Mouse (Mus musculus): ENCODE results near the gene Ttc12. TPM values are rescaled to one million over a fixed set of nuclear protein-coding genes. Genes with fewer than 3 reads are reported as not detected.

Gene Ttc12
- polyA plus RNA-seq, 1 experiment from 2014 or later, result 2.6 TPM

DNA sequence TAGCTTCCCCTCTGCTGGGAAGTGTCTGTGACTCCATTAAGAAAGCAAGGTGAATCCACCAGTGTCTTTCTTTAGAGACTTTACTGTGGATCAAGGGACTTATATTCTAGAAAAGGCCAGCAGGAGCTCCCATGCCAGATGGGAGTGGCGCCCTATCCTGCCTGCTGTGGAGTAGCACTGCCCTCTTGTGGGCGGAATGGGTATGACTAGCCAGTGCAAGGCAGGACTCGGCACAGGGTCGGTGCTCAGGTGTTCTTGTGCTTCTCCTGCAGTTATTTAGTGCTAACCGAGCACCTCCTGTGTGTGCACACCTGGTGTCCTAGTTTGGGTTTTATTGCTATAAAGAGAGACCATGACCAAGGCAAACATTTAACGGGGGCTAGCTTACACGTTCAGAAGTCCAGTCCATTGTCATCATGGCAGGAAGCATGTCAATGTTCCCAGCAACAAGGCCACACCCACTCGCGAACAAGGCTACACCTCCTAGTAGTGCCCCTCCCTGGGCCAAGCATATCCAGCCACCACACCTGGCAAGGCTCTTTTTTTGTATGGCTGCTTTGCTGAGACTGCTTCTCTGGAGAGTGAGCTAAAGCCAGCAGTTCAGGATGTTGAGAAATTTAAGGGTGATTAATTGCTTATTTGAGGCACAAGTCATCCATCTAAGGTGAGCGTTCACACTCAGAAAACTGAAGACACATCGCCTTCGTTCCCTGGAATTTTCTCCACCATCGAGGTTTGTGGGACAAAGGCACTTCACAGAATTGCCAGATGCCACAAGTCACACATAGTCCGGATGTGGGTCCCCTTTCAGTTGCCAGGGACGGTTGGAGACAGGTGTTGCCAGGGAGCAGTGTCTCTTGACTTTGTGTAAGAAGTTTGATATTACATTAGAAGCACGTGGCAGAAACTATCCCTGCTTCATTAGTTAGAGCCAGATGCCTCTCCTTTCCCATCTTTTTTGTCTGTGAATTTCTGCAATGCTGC, 3.2 kb upstream of the Ttc12 start:
- peak; percentile 24; the same call in 1 of the 2 replicates for ATAC-seq (ENCODE audit: borderline replicate concordance, extremely low read depth, low FRiP score, low TSS enrichment)
- WGBS, result 23% methylated on average over 16 of the region's 16 CpGs
- H3K27me3 ChIP-seq, result no peaks in the 10 kb centered on the region; the same call in 1 of the 2 replicates
- no peaks in the 10 kb centered on the region for H3K36me3 ChIP-seq
- no peak overlapping the region for H3K27ac ChIP-seq
- H3K9me3 ChIP-seq, result no peaks in the 10 kb centered on the region
- H3K4me3 ChIP-seq, result no peak overlapping the region
- peak overlapping the region; percentile 44; the same call in 1 of the 2 replicates for H3K4me2 ChIP-seq
- H3K4me1 ChIP-seq, result peaks cover 9% of the 10 kb centered on the region
- no peak overlapping the region for H3K9ac ChIP-seq

DNA sequence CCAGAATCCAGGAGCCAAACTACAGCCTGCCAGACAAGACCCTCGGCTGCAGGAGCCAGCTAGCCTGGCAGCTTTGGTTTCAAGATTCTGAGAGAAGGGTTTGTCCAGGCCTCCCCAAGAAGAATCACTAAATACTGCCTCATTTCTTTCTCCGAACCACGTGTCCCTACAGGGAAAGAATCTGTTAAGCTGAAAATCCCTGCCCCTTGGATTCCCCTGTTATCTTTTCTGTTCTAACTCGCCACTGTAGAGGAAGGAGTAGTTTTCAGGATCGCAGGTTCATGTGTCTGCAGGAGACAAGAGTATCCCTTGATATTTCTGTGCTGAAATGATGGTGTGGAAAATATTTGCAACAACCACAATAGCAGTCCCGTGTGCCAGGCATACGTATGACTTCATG, 2.2 kb upstream of the Ttc12 start:
- H3K27me3 ChIP-seq, result no peaks in the 10 kb centered on the region; the same call in 1 of the 2 replicates
- no peak for ATAC-seq (ENCODE audit: borderline replicate concordance, extremely low read depth, low FRiP score, low TSS enrichment)
- H3K4me2 ChIP-seq, result no peak overlapping the region
- no peak overlapping the region for H3K27ac ChIP-seq
- H3K9ac ChIP-seq, result no peak overlapping the region
- H3K4me3 ChIP-seq, result no peak overlapping the region
- 74% methylated on average over 7 of the region's 7 CpGs for WGBS
- no peaks in the 10 kb centered on the region for H3K36me3 ChIP-seq
- H3K4me1 ChIP-seq, result peaks cover 9% of the 10 kb centered on the region
- H3K9me3 ChIP-seq, result no peaks in the 10 kb centered on the region

- no peak overlapping the region for H3K9ac ChIP-seq
- no peaks in the 10 kb centered on the region for H3K9me3 ChIP-seq
- no peak overlapping the region for H3K27ac ChIP-seq
- ATAC-seq (ENCODE audit: borderline replicate concordance, extremely low read depth, low FRiP score, low TSS enrichment), result no peak
- no peaks in the 10 kb centered on the region; the same call in 1 of the 2 replicates for H3K27me3 ChIP-seq
- H3K36me3 ChIP-seq, result no peaks in the 10 kb centered on the region
- peaks cover 9% of the 10 kb centered on the region for H3K4me1 ChIP-seq
- WGBS, result 72% methylated on average over 6 of the region's 6 CpGs
- H3K4me3 ChIP-seq, result no peak overlapping the region
- H3K4me2 ChIP-seq, result no peak overlapping the region
These were observed 1.6 kb upstream of the Ttc12 start for GRCm38 (mm10) chr9:49487657-49487943.

DNA sequence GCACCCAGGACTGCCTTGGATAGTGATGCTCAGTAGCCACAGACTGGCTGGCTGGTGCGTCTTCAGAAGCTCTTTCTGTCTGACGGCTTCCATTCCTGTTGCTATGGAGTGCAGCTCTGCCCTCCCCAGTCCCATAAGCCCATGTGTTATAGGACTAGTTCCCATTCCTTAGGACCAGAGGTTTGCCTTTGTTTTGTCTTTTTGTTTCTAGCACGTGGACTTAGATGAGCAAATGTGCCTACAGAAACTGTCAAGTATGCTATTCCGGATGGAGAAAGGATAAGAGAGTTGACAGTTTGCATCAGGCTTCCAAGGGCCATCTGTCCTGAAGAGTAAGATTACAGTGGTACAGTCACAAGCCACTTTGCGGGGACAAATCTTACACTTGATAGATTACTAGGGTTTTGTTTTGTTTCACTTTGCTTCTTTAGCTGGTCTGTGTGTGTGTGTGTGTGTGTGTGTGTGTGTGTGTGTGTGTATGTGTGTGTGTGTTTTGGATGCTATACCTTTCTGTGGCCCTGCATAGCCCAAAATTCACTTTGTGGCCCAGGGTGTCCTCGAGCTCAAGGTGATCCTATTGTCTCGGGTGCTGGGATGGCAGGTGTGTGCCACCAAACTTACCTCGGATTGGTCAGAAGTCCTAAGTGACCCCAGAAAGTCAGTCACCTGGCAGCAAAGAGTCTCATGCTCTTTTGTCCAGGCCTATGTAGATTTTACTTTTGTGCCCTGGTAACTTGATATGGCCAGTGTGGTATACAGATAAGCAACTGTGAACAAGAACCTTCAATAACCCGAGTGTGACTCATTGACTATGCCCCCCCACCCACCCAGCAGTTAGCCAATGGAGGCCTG, 1.0 kb upstream of the Ttc12 start:
- H3K27me3 ChIP-seq, result no peaks in the 10 kb centered on the region; the same call in 1 of the 2 replicates
- H3K9ac ChIP-seq, result no peak overlapping the region
- no peak overlapping the region for H3K27ac ChIP-seq
- ATAC-seq (ENCODE audit: borderline replicate concordance, extremely low read depth, low FRiP score, low TSS enrichment), result no peak
- H3K4me2 ChIP-seq, result peak overlapping the region; percentile 86; the same call in 1 of the 2 replicates
- H3K4me1 ChIP-seq, result peaks cover 9% of the 10 kb centered on the region
- no peak overlapping the region for H3K4me3 ChIP-seq
- H3K36me3 ChIP-seq, result no peaks in the 10 kb centered on the region
- WGBS, result 68% methylated on average over 9 of the region's 9 CpGs
- H3K9me3 ChIP-seq, result no peaks in the 10 kb centered on the region

DNA sequence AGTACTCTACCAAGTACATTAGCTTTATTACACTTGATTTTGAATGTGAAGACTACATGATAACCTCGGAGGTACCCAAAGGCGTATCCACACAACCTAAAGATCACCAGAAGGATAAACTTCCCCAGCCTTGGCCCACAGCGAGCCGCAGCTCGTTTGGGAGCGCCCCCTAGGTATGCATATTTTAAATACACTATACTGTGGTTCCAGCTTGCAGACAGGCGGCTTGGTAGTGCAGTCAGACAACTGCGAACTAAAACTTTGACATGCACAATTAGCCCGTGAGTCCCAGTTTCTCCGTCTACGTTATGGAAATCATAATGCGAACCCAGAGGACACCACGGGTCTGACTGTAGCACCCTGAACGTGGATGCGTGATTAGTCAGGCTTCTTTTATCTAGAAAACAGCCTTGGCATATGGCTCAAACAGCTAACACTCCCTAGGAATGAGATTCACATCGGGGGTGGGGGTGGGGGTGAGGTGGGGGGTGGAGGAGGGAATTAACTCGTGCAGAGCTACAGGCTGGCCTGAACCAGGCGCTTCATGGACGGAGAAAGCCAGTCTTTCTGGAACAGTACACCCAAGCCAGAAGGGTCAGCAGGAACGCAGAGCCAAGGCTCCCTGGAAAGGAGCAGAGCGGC, 654 bp downstream of the Ttc12 start:
- 2% methylated on average over 21 of the region's 21 CpGs for WGBS
- H3K27me3 ChIP-seq, result no peaks in the 10 kb centered on the region; the same call in 1 of the 2 replicates
- peak overlapping the region; percentile 86 for H3K4me2 ChIP-seq
- no peaks in the 10 kb centered on the region for H3K36me3 ChIP-seq
- H3K4me3 ChIP-seq, result peak overlapping the region; percentile 51
- peaks cover 9% of the 10 kb centered on the region for H3K4me1 ChIP-seq
- peak; percentile 55; the same call in 1 of the 2 replicates for ATAC-seq (ENCODE audit: borderline replicate concordance, extremely low read depth, low FRiP score, low TSS enrichment)
- H3K9me3 ChIP-seq, result no peaks in the 10 kb centered on the region
- H3K9ac ChIP-seq, result peak overlapping the region; percentile 14
- H3K27ac ChIP-seq, result peak overlapping the region; percentile 33

DNA sequence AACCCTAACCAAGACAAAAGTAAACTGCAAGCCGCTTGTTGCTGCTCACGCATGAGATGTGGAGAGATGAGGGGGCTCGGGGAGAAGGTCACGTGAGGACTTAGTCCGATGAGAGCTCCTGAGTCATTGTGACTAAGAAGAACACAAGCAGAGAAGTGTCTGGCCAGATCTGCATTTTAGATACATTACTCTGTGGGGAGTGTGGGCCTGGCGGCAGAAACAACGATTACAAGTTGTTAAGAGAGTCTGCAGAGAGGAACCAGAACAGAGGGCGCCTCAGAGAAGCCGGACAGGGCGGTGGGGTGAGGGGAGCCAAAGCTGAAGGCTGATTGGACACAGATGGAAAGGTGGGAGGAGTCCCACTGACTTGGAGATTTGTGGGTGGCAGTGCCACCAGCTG, 2.7 kb downstream of the Ttc12 start:
- WGBS, result 34% methylated on average over 10 of the region's 10 CpGs
- H3K36me3 ChIP-seq, result no peaks in the 10 kb centered on the region
- H3K4me2 ChIP-seq, result no peak overlapping the region
- ATAC-seq (ENCODE audit: borderline replicate concordance, extremely low read depth, low FRiP score, low TSS enrichment), result no peak
- no peak overlapping the region for H3K9ac ChIP-seq
- H3K4me3 ChIP-seq, result no peak overlapping the region
- H3K27me3 ChIP-seq, result no peaks in the 10 kb centered on the region
- no peaks in the 10 kb centered on the region for H3K9me3 ChIP-seq
- peaks cover 5% of the 10 kb centered on the region; the same call in 1 of the 2 replicates for H3K4me1 ChIP-seq
- H3K27ac ChIP-seq, result no peak overlapping the region

DNA sequence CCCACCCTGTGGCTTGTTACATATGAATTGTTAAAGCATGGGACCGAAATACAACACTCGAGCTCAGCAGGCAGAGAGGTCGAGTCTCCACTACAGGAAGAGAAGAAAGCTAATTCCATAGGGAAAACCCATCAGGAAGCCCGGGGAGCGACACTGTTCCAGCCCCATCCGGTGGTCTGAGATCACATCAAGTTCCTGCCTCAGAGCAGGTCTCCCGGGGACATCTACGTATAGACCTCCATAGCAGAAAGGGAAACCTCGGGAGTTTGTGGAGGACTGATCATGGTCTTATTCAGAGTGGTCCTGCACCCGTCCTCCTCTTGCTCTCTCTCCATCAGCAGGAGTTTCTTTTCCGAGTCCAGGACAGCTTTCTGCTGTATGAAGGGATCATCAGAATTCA, 13.9 kb downstream of the Ttc12 start:
- no peaks in the 10 kb centered on the region for H3K36me3 ChIP-seq
- H3K4me3 ChIP-seq, result no peak overlapping the region
- ATAC-seq (ENCODE audit: borderline replicate concordance, extremely low read depth, low FRiP score, low TSS enrichment), result no peak
- no peaks in the 10 kb centered on the region for H3K27me3 ChIP-seq
- H3K4me1 ChIP-seq, result no peaks in the 10 kb centered on the region
- WGBS, result 65% methylated on average over 11 of the region's 11 CpGs
- H3K9ac ChIP-seq, result no peak overlapping the region
- H3K9me3 ChIP-seq, result no peaks in the 10 kb centered on the region
- H3K4me2 ChIP-seq, result no peak overlapping the region
- no peak overlapping the region for H3K27ac ChIP-seq

DNA sequence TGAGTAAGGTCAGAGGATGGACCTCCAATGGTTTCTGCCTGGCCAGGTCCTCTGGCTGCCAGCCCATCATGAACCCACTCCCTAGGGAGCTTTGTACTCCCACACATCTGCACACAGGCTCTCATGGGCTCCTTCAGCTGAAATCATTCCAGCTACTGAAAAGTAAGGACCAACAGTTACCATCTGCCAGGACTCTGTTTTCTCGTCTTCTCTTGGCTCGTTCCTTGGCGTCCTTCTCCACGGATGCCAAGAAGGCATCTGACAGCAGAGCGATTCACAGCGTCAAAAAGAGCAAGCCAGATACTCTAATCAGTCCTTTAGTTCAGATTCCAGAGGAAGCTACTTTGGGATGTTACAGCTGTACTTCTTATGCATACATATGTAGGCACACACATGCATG, 15.1 kb downstream of the Ttc12 start:
- no peak overlapping the region for H3K27ac ChIP-seq
- no peaks in the 10 kb centered on the region for H3K4me1 ChIP-seq
- no peaks in the 10 kb centered on the region for H3K27me3 ChIP-seq
- H3K9ac ChIP-seq, result no peak overlapping the region
- 74% methylated on average over 6 of the region's 6 CpGs for WGBS
- H3K36me3 ChIP-seq, result no peaks in the 10 kb centered on the region
- no peak overlapping the region for H3K4me3 ChIP-seq
- H3K4me2 ChIP-seq, result no peak overlapping the region
- no peak for ATAC-seq (ENCODE audit: borderline replicate concordance, extremely low read depth, low FRiP score, low TSS enrichment)
- H3K9me3 ChIP-seq, result no peaks in the 10 kb centered on the region

DNA sequence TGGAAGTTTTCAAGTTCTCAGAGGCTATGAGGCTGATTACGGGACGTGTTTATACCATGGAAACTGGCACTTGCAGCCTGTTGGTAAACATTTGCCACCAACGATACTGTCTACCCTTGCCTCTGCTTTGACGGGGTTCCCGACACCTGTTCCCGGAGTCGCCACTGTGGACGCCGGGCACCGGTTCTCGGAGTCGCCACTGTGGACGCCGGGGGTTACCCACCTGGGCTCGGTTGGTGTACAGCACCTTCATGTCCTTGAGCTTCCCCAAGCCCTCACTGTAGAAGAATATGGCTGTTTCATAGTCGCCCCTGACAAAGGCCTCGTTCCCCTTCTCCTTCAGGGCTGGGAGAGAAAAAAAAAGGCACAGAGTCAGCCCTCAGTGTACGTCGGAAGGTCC, 16.0 kb downstream of the Ttc12 start:
- Histone ChIP-seq H3K9ac (no peak overlapping the region), H3K27ac (no peak overlapping the region), H3K4me2 (no peak overlapping the region), H3K36me3 (no peaks in the 10 kb centered on the region), H3K27me3 (no peaks in the 10 kb centered on the region), H3K4me3 (no peak overlapping the region), H3K4me1 (no peaks in the 10 kb centered on the region), H3K9me3 (no peaks in the 10 kb centered on the region)
- 91% methylated on average over 19 of the region's 19 CpGs for WGBS
- ATAC-seq (ENCODE audit: borderline replicate concordance, extremely low read depth, low FRiP score, low TSS enrichment), result no peak

DNA sequence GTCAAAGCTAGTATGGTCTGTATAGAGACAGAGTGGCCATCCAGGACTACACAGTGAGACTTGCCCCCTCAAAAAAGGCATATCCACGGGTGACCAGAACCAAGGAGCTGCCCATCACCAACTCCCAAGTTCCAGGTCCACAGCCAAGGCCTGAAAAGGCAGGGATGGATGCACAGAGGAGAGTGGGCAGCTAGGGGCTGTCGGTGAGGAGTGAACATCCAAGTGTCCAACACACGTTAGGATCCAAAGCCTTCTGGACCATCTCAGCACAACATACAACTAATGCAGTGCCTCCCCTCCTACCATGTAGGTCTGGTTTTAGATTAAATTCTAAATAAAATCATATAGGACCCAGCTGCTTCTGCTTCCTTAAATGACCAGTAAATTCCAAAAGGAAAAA, 29.9 kb downstream of the Ttc12 start:
- H3K27ac ChIP-seq, result no peak overlapping the region
- H3K9ac ChIP-seq, result no peak overlapping the region
- WGBS, result 83% methylated on average over 3 of the region's 3 CpGs
- H3K27me3 ChIP-seq, result no peaks in the 10 kb centered on the region
- H3K4me3 ChIP-seq, result no peak overlapping the region
- H3K4me1 ChIP-seq, result no peaks in the 10 kb centered on the region
- H3K36me3 ChIP-seq, result no peaks in the 10 kb centered on the region
- no peak overlapping the region for H3K4me2 ChIP-seq
- ATAC-seq (ENCODE audit: borderline replicate concordance, extremely low read depth, low FRiP score, low TSS enrichment), result no peak
- H3K9me3 ChIP-seq, result no peaks in the 10 kb centered on the region

DNA sequence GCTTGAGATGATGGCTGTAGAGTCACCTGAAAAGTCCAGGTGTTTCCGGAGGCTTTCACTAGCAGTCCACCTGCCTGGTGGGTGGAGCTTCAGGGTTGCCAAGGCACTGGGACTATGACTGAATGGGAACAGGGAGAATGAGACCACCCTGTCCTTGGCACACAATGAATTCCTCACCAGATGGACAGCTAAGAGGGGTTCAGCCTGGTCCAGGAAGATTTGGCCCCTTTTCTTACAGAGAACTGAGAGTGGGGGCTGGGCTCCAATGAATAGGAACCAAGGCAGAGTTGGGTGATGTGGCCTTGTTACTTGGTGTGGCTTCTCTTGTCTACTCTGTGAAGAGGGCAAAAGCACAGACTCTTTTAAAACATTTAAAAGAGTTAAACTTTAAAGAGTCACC, 33.6 kb downstream of the Ttc12 start:
- no peak for ATAC-seq (ENCODE audit: borderline replicate concordance, extremely low read depth, low FRiP score, low TSS enrichment)
- WGBS, result 82% methylated on average over 1 of the region's 1 CpGs

More for the DNA sequence above, 33.6 kb downstream of the Ttc12 start:
- Histone ChIP-seq H3K9ac (no peak overlapping the region), H3K36me3 (no peaks in the 10 kb centered on the region), H3K4me3 (no peak overlapping the region), H3K4me1 (no peaks in the 10 kb centered on the region), H3K4me2 (no peak overlapping the region), H3K9me3 (no peaks in the 10 kb centered on the region), H3K27ac (no peak overlapping the region), H3K27me3 (no peaks in the 10 kb centered on the region)

All from lung, embryonic 15.5 days (tissue).